Mouse (Mus musculus): ENCODE measurements around the gene Slc10a6. TPM values are rescaled to one million over a fixed set of nuclear protein-coding genes. Genes with fewer than 3 reads are reported as not detected.
A peak's percentile ranks its signal among the peaks of the same experiment; 100 is the strongest.

The Slc10a6 gene
- polyA plus RNA-seq, 1 experiment from 2014 or later: 0.87 TPM

DNA sequence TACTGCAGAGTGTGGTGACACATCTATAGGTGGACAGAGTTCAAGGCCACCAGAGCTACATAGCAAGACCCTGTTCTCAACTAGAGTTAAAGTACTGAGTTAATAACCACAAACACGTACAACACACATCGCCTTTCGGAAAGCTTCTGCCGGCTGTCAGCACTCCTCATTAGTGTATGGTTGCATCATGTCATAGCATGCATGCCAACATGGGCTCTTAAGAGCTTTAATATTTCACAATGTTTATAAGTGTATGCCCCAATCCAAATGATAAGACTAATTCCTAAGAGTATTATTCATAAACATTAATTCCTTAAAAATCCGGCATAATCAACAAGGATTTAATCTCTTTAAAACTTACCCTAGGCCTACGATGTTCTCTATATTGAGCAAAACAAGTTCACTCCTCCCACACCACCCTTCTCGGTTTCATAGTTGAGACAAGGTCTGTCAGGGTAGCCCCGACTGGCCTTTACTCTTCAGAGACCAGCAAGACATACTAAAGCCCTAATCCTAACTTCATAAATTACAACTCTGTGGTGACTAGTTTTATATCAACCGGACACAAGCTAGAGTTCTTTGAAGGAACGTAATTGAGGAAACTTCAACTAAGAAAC is 18.2 kb downstream of the Slc10a6 start:
- H3K27ac ChIP-seq (replicated peaks): no peak overlapping the region
- H3K4me1 ChIP-seq (replicated peaks): no peaks in the 10 kb centered on the region
- no peak for ATAC-seq (ENCODE audit: low read depth)
- no peaks in the 10 kb centered on the region for H3K27me3 ChIP-seq
- no peaks in the 10 kb centered on the region for H3K36me3 ChIP-seq
- 95% methylated on average over 10 of the region's 10 CpGs for WGBS
- no peak overlapping the region for H3K9ac ChIP-seq
- H3K4me2 ChIP-seq: no peak overlapping the region
- H3K4me3 ChIP-seq: no peak overlapping the region
- H3K9me3 ChIP-seq: no peaks in the 10 kb centered on the region

DNA sequence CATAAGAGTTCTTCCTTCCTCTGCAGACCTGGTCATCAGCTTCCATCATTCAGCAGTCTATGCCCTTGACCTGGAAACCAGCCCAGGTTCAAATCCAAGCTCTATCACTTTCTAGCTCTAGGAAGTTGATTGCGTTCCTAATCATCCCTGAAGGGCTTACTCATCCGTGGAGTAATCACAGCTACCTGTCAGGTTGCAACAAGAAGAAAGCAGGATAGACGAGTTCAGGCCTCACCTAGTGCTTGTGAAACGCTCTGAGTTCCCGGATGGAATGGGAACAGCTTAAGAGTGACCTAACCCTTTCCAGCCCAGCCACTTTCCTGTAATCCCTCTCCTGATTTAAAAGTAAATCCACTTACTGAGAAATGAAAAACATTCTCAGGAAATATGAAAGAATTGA is 19.1 kb downstream of the Slc10a6 start:
- Histone ChIP-seq H3K4me2 (no peak overlapping the region), H3K36me3 (no peaks in the 10 kb centered on the region), H3K9ac (no peak overlapping the region), H3K27me3 (no peaks in the 10 kb centered on the region), H3K27ac (replicated peaks) (no peak overlapping the region), H3K9me3 (no peaks in the 10 kb centered on the region), H3K4me1 (replicated peaks) (no peaks in the 10 kb centered on the region), H3K4me3 (no peak overlapping the region)
- no peak for ATAC-seq (ENCODE audit: low read depth)
- 79% methylated on average over 5 of the region's 5 CpGs for WGBS

- no peaks in the 10 kb centered on the region for H3K36me3 ChIP-seq
- no peak overlapping the region for H3K27ac ChIP-seq (replicated peaks)
- WGBS: 83% methylated on average over 7 of the region's 7 CpGs
- no peak overlapping the region for H3K4me3 ChIP-seq
- no peak for ATAC-seq (ENCODE audit: low read depth)
- H3K27me3 ChIP-seq: no peaks in the 10 kb centered on the region
- no peak overlapping the region for H3K4me2 ChIP-seq
- H3K9ac ChIP-seq: no peak overlapping the region
- no peaks in the 10 kb centered on the region for H3K9me3 ChIP-seq
- 0 out of 2 replicates have a peak, but pooled peaks cover 5% of the 10 kb centered on the region for H3K4me1 ChIP-seq (replicated peaks)
These were observed 23.5 kb downstream of the Slc10a6 start for GRCm38 (mm10) chr5:103605707-103606106.

- Histone ChIP-seq H3K36me3 (no peaks in the 10 kb centered on the region), H3K27ac (replicated peaks) (no peak overlapping the region), H3K4me3 (no peak overlapping the region), H3K9ac (no peak overlapping the region), H3K4me1 (replicated peaks) (0 out of 2 replicates have a peak, but pooled peaks cover 5% of the 10 kb centered on the region), H3K4me2 (no peak overlapping the region), H3K27me3 (no peaks in the 10 kb centered on the region), H3K9me3 (no peaks in the 10 kb centered on the region)
- WGBS: 39% methylated on average over 11 of the region's 11 CpGs
- ATAC-seq (ENCODE audit: low read depth): peak; percentile 65; the same call in 1 of the 2 replicates
These were observed 25.9 kb downstream of the Slc10a6 start for GRCm38 (mm10) chr5:103603115-103603893.

DNA sequence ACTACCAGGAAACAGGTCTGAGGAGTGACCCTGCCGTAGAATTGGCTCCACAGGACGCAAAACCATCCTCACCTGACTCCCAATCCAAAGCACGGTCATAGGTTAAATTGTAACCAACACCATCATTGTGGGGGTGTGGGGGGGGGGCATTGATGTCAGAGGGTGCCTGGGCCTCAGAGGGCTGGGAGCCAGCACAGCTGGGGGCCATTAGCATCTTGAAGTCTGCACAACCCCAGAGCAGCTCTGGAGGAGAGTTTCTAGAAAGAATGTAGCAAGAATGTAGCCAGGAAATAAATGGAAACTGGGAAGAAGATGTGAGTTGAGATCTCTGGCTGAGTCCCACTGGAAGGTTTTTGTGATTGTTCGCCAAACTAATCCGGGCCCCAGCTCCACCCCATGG is 30.3 kb downstream of the Slc10a6 start:
- Histone ChIP-seq H3K9ac (no peak overlapping the region), H3K9me3 (no peaks in the 10 kb centered on the region), H3K36me3 (no peaks in the 10 kb centered on the region), H3K4me2 (no peak overlapping the region), H3K27ac (replicated peaks) (no peak overlapping the region), H3K4me1 (replicated peaks) (peaks cover 14% of the 10 kb centered on the region; the same call in 1 of the 2 replicates), H3K4me3 (no peak overlapping the region), H3K27me3 (no peaks in the 10 kb centered on the region)
- 83% methylated on average over 5 of the region's 5 CpGs for WGBS
- ATAC-seq (ENCODE audit: low read depth): no peak

- H3K4me1 ChIP-seq (replicated peaks): peaks cover 11% of the 10 kb centered on the region; the same call in 1 of the 2 replicates
- no peaks in the 10 kb centered on the region for H3K27me3 ChIP-seq
- no peak overlapping the region for H3K4me2 ChIP-seq
- no peak overlapping the region for H3K9ac ChIP-seq
- ATAC-seq (ENCODE audit: low read depth): no peak
- no peaks in the 10 kb centered on the region for H3K9me3 ChIP-seq
- no peak overlapping the region for H3K4me3 ChIP-seq
- no peak overlapping the region for H3K27ac ChIP-seq (replicated peaks)
- H3K36me3 ChIP-seq: no peaks in the 10 kb centered on the region
- WGBS: 90% methylated on average over 9 of the region's 9 CpGs
These were observed 30.9 kb downstream of the Slc10a6 start for GRCm38 (mm10) chr5:103598264-103598663.

DNA sequence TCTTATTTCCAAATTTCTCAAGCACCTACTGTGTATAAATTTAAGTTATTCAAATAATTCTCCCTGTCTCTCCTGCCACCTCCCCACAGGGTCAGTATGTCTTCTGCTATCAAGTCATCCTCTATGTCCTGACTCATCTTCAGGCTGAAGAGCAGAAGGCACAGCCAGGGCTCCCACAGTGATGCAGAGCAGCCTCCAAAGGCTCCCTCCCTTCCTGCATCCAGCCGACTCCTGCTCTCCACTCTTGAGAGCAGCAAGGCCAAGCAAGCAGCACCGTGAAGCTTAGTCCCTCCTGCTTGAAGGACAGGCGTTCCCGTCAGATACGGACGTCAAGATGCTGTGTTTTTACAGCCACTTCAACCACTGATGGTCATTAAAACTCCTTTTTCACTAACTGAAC is 31.6 kb downstream of the Slc10a6 start:
- no peak overlapping the region for H3K4me2 ChIP-seq
- H3K36me3 ChIP-seq: no peaks in the 10 kb centered on the region
- WGBS: 62% methylated on average over 6 of the region's 6 CpGs
- no peak overlapping the region for H3K4me3 ChIP-seq
- H3K9me3 ChIP-seq: no peaks in the 10 kb centered on the region
- H3K27me3 ChIP-seq: no peaks in the 10 kb centered on the region
- no peak overlapping the region for H3K9ac ChIP-seq
- peaks cover 9% of the 10 kb centered on the region; the same call in 1 of the 2 replicates for H3K4me1 ChIP-seq (replicated peaks)
- H3K27ac ChIP-seq (replicated peaks): no peak overlapping the region
- no peak for ATAC-seq (ENCODE audit: low read depth)

GRCm38 (mm10) chr5:103596467-103597146 is 32.6 kb downstream of the Slc10a6 start:
- Histone ChIP-seq H3K4me1 (replicated peaks) (peaks cover 9% of the 10 kb centered on the region; the same call in 1 of the 2 replicates), H3K4me2 (no peak overlapping the region), H3K9ac (no peak overlapping the region), H3K27ac (replicated peaks) (peak overlapping the region; percentile 14; the same call in 1 of the 2 replicates), H3K4me3 (no peak overlapping the region), H3K27me3 (no peaks in the 10 kb centered on the region), H3K9me3 (no peaks in the 10 kb centered on the region), H3K36me3 (no peaks in the 10 kb centered on the region)
- WGBS: 58% methylated on average over 14 of the region's 14 CpGs
- ATAC-seq (ENCODE audit: low read depth): peak; percentile 47; the same call in 1 of the 2 replicates

- ATAC-seq (ENCODE audit: low read depth): no peak
These were observed 33.6 kb downstream of the Slc10a6 start for GRCm38 (mm10) chr5:103595394-103596226.

DNA sequence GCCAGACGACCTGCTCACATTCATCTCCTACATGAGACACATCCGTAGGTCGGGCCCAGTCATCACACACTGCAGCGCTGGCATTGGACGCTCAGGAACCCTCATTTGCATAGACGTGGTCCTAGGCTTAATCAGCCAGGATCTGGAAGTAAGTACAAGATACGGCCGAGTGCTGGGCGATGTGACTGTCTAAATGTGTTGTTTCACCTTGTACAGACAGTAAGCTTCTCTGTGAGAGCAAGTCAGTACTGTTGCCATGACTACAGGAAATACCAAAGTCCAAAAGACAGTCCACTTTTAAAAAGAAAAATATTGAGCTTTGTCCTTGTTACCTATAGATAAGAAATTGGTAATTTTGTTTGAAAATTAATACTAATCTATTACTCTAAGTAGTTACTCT is 35.6 kb downstream of the Slc10a6 start:
- Histone ChIP-seq H3K4me2 (no peak overlapping the region), H3K9me3 (no peaks in the 10 kb centered on the region), H3K4me3 (no peak overlapping the region), H3K27ac (replicated peaks) (no peak overlapping the region), H3K36me3 (0 out of 2 replicates have a peak, but pooled peaks cover 3% of the 10 kb centered on the region), H3K9ac (no peak overlapping the region), H3K4me1 (replicated peaks) (peaks cover 9% of the 10 kb centered on the region; the same call in 1 of the 2 replicates), H3K27me3 (no peaks in the 10 kb centered on the region)
- 81% methylated on average over 9 of the region's 9 CpGs for WGBS
- no peak for ATAC-seq (ENCODE audit: low read depth)

More at GRCm38 (mm10) chr5:103595394-103596226, 33.6 kb downstream of the Slc10a6 start:
- no peak overlapping the region for H3K4me3 ChIP-seq
- WGBS: 72% methylated on average over 13 of the region's 13 CpGs
- no peaks in the 10 kb centered on the region for H3K27me3 ChIP-seq
- peaks cover 9% of the 10 kb centered on the region; the same call in 1 of the 2 replicates for H3K4me1 ChIP-seq (replicated peaks)
- no peak overlapping the region for H3K27ac ChIP-seq (replicated peaks)
- no peaks in the 10 kb centered on the region for H3K9me3 ChIP-seq
- H3K36me3 ChIP-seq: 0 out of 2 replicates have a peak, but pooled peaks cover 3% of the 10 kb centered on the region
- H3K4me2 ChIP-seq: no peak overlapping the region
- H3K9ac ChIP-seq: no peak overlapping the region

- H3K9me3 ChIP-seq: no peaks in the 10 kb centered on the region
- H3K4me2 ChIP-seq: no peak overlapping the region
- no peak for ATAC-seq (ENCODE audit: low read depth)
- H3K4me3 ChIP-seq: no peak overlapping the region
- peaks cover 9% of the 10 kb centered on the region; the same call in 1 of the 2 replicates for H3K4me1 ChIP-seq (replicated peaks)
- no peak overlapping the region for H3K9ac ChIP-seq
- H3K27ac ChIP-seq (replicated peaks): no peak overlapping the region
- 85% methylated on average over 8 of the region's 8 CpGs for WGBS
- H3K27me3 ChIP-seq: no peaks in the 10 kb centered on the region
- 0 out of 2 replicates have a peak, but pooled peaks cover 3% of the 10 kb centered on the region for H3K36me3 ChIP-seq
These were observed 36.5 kb downstream of the Slc10a6 start for GRCm38 (mm10) chr5:103592706-103593105.
